Mouse (Mus musculus) left cerebral cortex, adult 2 months (tissue): ENCODE results near the gene Schip1. TPM values are rescaled to one million over a fixed set of nuclear protein-coding genes. Genes with fewer than 3 reads are reported as not detected.

Source experiments
- DNase-seq, 2 experiments: peaks; one replicate each; pipeline ENCODE4 v3.0.0; 2021 to 2022; ENCODE audit warnings: low spot score in 2 of 2, mixed read lengths in 1 of 2; ENCODE audit errors: extremely low spot score in 1 of 2
- H3K27ac ChIP-seq: fragments of 200-600 bp; 2 replicates; pipeline ENCODE4 v1.8.1; 2022
- H3K4me3 ChIP-seq: fragments of 200-600 bp; 2 replicates; pipeline ENCODE4 v1.8.1; 2022
- CTCF ChIP-seq: fragments of 200-600 bp; IDR thresholded peaks from 2 replicates; pipeline ENCODE4 v1.8.1; 2022; ENCODE audit warnings: antibody characterized with exemption, mild to moderate bottlenecking, moderate library complexity
- intact Hi-C: fragments of 180-260 bp; cut with DNase I; formaldehyde crosslinking; loops from one replicate; pipeline ENCODE4 v1.15.1; 2025
- total RNA-seq, 2 experiments: library from RNA; stranded (reverse); gene quantifications; 2 replicates each; pipeline ENCODE4 v1.2.3; 2021

Gene Schip1
- total RNA-seq, 2 experiments from 2014 or later: 261 to 282 TPM

- Histone ChIP-seq H3K4me3 (peak overlapping the region; percentile 71), H3K27ac (peak overlapping the region; percentile 98)
- DNase-seq: no peak
- TF ChIP-seq CTCF: no peak
- intact Hi-C loops: loop anchor here (2.0 kb wide), 1 partner anchor 78 kb away; no protein-coding TSS in a partner anchor
Measured at GRCm38 (mm10) chr3:68573226-68573624, 508.6 kb downstream of the Schip1 start.

- Histone ChIP-seq H3K27ac (peak overlapping the region; percentile 98), H3K4me3 (peak overlapping the region; percentile 71)
- intact Hi-C loops: no loop called here
- DNase-seq: no peak
- no peak for TF ChIP-seq CTCF
Measured at GRCm38 (mm10) chr3:68574097-68574496, 509.5 kb downstream of the Schip1 start.

- DNase-seq: no peak
- Histone ChIP-seq H3K27ac (peak overlapping the region; percentile 98), H3K4me3 (peak overlapping the region; percentile 71)
- intact Hi-C loops: no loop called here
- TF ChIP-seq CTCF: no peak
Measured at GRCm38 (mm10) chr3:68574565-68574964, 510.0 kb downstream of the Schip1 start.

GRCm38 (mm10) chr3:68575636-68576340 is 511.2 kb downstream of the Schip1 start:
- TF ChIP-seq CTCF: no peak

GRCm38 (mm10) chr3:68576431-68576830 is 511.8 kb downstream of the Schip1 start:
- peak overlapping the region; percentile 98 for H3K27ac ChIP-seq
- DNase-seq: peak; percentile 85 to 90
- no peak for TF ChIP-seq CTCF
- H3K4me3 ChIP-seq: peak overlapping the region; percentile 71
- intact Hi-C loops: loop anchor here (2.0 kb wide), 1 partner anchor 32 kb away; no protein-coding TSS in a partner anchor

More at GRCm38 (mm10) chr3:68575636-68576340, 511.2 kb downstream of the Schip1 start:
- Histone ChIP-seq H3K4me3 (peak overlapping the region; percentile 71), H3K27ac (peak overlapping the region; percentile 98)
- intact Hi-C loops: loop anchor here (2.0 kb wide), 1 partner anchor 33 kb away; no protein-coding TSS in a partner anchor
- DNase-seq: no peak

GRCm38 (mm10) chr3:68576948-68577347 is 512.3 kb downstream of the Schip1 start:
- intact Hi-C loops: loop anchor here (2.0 kb wide), 1 partner anchor 32 kb away; no protein-coding TSS in a partner anchor
- H3K4me3 ChIP-seq: peak overlapping the region; percentile 44
- no peak for DNase-seq
- no peak for TF ChIP-seq CTCF
- peak overlapping the region; percentile 98 for H3K27ac ChIP-seq

GRCm38 (mm10) chr3:68581591-68581990 is 517.0 kb downstream of the Schip1 start:
- peak overlapping the region; percentile 55 for H3K27ac ChIP-seq

GRCm38 (mm10) chr3:68582103-68582740 is 517.6 kb downstream of the Schip1 start:
- intact Hi-C loops: no loop called here
- DNase-seq: no peak
- TF ChIP-seq CTCF: peak; percentile 59
- peak overlapping the region; percentile 55 for H3K27ac ChIP-seq
- peak overlapping the region; percentile 38 for H3K4me3 ChIP-seq

More at GRCm38 (mm10) chr3:68581591-68581990, 517.0 kb downstream of the Schip1 start:
- peak; percentile 23 for TF ChIP-seq CTCF
- intact Hi-C loops: no loop called here
- DNase-seq: no peak
- peak overlapping the region; percentile 38 for H3K4me3 ChIP-seq

GRCm38 (mm10) chr3:68583031-68583693 is 518.6 kb downstream of the Schip1 start:
- intact Hi-C loops: no loop called here
- peak overlapping the region; percentile 38 for H3K4me3 ChIP-seq
- no peak for TF ChIP-seq CTCF
- no peak for DNase-seq
- H3K27ac ChIP-seq: peak overlapping the region; percentile 55

- Histone ChIP-seq H3K27ac (peak overlapping the region; percentile 55), H3K4me3 (peak overlapping the region; percentile 38)
- intact Hi-C loops: no loop called here
- TF ChIP-seq CTCF: no peak
- peak in 1 of 2 experiments; percentile 25 for DNase-seq
Measured at GRCm38 (mm10) chr3:68583771-68584511, 519.3 kb downstream of the Schip1 start.

- intact Hi-C loops: no loop called here
- DNase-seq: peak in 1 of 2 experiments; percentile 17
- H3K27ac ChIP-seq: peak overlapping the region; percentile 55
- no peak for TF ChIP-seq CTCF
- no peak overlapping the region for H3K4me3 ChIP-seq
Measured at GRCm38 (mm10) chr3:68585213-68585612, 520.6 kb downstream of the Schip1 start.
